Mouse (Mus musculus): ENCODE measurements at regions not wholly inside any gene's neighbourhood (a gene's known extent, or its start where the extent isn't known, plus 50 kb on each side); places are given as distances from the start of the nearest gene placed in this dataset.
"Not testable (repeated sequence)": the region's sequence is repeated elsewhere in the genome, so short reads cannot be mapped to it uniquely, and the experiment has no call there.

DNA sequence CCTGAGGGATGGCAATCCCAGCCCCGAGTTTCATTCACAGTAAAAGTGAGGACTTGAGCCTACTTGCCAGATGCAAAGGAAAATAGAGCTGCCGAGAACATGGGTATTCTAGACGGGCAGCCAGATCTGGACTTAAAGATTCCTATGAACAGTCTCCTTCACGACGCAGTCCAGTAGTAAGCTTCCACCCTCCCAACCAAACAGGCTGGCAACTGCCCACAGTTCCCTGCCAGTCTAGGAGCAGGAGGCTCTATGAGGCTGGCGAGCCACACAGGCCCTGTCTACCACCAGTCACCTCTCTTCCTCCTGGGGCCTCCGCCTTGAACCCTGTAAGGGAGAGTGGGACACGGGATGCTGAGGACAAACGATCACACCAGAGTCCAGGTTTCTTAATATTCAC, 153.5 kb upstream of the Snrpn start:
- no peaks in the 10 kb centered on the region for H3K4me1 ChIP-seq (replicated peaks)
- H3K4me3 ChIP-seq (replicated peaks) = no peak overlapping the region
- H3K27me3 ChIP-seq = no peaks in the 10 kb centered on the region
- 87% methylated on average over 9 of the region's 9 CpGs for WGBS
- H3K9me3 ChIP-seq = 0 out of 2 replicates have a peak, but pooled peaks cover 5% of the 10 kb centered on the region
- H3K9ac ChIP-seq (replicated peaks) = no peak overlapping the region
- no peak overlapping the region for H3K4me2 ChIP-seq
- no peak overlapping the region for H3K27ac ChIP-seq
- no peak for ATAC-seq (ENCODE audit: insufficient number of reproducible peaks, insufficient read depth, low FRiP score, low TSS enrichment, low read depth)
- no peaks in the 10 kb centered on the region for H3K36me3 ChIP-seq

- Histone ChIP-seq H3K4me2 (peak overlapping the region; percentile 32), H3K4me3 (replicated peaks) (peak overlapping the region; percentile 36)
- H3K9ac ChIP-seq (replicated peaks); H3K27ac ChIP-seq; H3K9me3 ChIP-seq; H3K27me3 ChIP-seq; H3K4me1 ChIP-seq (replicated peaks); H3K36me3 ChIP-seq: not testable (repeated sequence)
- 18% methylated on average over 22 of the region's 22 CpGs for WGBS
- peak; percentile 85; the same call in 1 of the 2 replicates for ATAC-seq (ENCODE audit: insufficient number of reproducible peaks, insufficient read depth, low FRiP score, low TSS enrichment, low read depth)
Observed at GRCm38 (mm10) chr7:60244187-60244866, 104.3 kb upstream of the Snrpn start.

- not testable (repeated sequence) for ATAC-seq (ENCODE audit: insufficient number of reproducible peaks, insufficient read depth, low FRiP score, low TSS enrichment, low read depth); H3K9me3 ChIP-seq; H3K27me3 ChIP-seq; H3K36me3 ChIP-seq; H3K27ac ChIP-seq; H3K4me1 ChIP-seq (replicated peaks); H3K9ac ChIP-seq (replicated peaks)
- Histone ChIP-seq H3K4me3 (replicated peaks) (peak overlapping the region; percentile 36), H3K4me2 (peak overlapping the region; percentile 42)
- 34% methylated on average over 11 of the region's 11 CpGs for WGBS
Observed at GRCm38 (mm10) chr7:60243746-60244145, 103.7 kb upstream of the Snrpn start.

DNA sequence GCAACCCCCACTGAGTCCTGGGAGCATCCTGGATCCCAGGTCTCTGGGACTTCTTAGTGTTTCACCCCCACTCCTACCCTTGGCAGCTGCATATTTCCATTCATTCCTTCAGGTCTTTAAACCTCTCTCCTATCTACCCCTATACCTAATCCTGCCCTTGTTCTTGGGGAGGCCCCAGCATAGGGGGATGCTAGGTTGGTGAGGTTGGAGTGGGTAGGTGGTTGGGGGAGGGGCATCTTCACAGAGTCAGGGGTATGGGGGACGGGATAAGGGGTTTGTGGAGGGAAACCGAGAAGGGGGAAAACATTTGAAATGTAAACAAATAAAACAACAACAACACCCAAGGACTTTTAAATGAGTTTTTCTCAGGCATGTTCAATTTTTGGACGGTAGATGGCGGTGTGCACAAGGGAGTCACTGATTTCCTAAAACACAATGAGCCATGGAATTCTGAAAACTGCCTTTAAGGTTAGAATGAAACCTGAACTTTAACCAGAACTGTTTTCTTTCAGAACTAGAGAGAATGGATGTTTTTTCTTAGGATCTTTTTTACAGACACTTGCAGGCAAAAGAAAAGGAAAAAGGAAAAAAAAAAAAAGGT, 98.7 kb upstream of the Snrpn start:
- not testable (repeated sequence) for ATAC-seq (ENCODE audit: insufficient number of reproducible peaks, insufficient read depth, low FRiP score, low TSS enrichment, low read depth); H3K4me3 ChIP-seq (replicated peaks); H3K9me3 ChIP-seq; H3K9ac ChIP-seq (replicated peaks); H3K27me3 ChIP-seq; H3K4me1 ChIP-seq (replicated peaks); H3K27ac ChIP-seq; H3K36me3 ChIP-seq; H3K4me2 ChIP-seq
- WGBS = 4% methylated on average over 4 of the region's 4 CpGs

DNA sequence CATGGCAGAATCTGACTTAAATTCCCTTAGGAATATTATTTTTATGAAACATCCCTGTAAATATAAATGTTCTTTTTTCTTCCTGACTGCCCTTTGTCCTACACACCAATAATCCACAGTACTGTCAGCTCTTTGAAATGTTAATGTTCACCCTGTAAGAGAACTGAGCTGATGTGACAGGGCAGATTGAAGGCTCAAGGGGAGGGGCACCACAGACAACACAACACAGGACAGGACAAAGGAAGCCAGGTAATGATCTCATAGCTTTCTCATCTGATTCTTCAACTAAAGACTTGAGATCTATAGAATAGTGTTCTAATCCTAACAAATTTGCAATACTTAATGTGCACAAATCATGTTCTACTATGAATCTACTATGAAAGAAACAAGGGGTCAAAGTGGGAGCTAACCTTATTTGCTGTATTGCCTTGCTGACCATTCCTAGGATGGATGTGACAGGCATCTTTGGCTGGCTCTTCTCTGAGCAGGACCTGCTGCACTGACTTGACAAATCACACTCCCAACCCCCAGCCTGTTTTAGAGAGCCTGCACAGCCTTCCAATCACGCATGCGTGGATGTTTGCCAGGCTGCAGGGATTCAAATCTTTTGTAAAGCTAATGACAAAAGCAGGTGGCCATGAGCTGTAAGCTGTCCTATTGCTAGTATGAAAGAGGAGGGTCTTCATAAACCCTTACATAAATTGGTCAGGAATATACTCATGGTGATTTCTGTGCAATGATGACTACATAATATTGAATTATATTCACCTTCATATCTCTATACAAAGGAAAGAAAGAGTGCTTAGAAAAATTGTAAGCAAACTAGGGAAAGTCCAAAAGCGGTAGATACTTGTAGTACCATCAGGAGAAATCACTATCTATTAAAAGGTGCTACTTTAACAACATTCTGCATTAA, 76.6 kb upstream of the Snrpn start:
- not testable (repeated sequence) for H3K27me3 ChIP-seq; H3K36me3 ChIP-seq; ATAC-seq (ENCODE audit: insufficient number of reproducible peaks, insufficient read depth, low FRiP score, low TSS enrichment, low read depth); H3K4me3 ChIP-seq (replicated peaks); H3K4me1 ChIP-seq (replicated peaks); H3K9ac ChIP-seq (replicated peaks); H3K4me2 ChIP-seq; H3K9me3 ChIP-seq; H3K27ac ChIP-seq
- 58% methylated on average over 3 of the region's 3 CpGs for WGBS
